Mouse (Mus musculus): ENCODE measurements around the gene Mcm5. TPM values are rescaled to one million over a fixed set of nuclear protein-coding genes. Genes with fewer than 3 reads are reported as not detected.

Gene Mcm5
- polyA plus RNA-seq, 1 experiment from 2014 or later = 191 TPM

DNA sequence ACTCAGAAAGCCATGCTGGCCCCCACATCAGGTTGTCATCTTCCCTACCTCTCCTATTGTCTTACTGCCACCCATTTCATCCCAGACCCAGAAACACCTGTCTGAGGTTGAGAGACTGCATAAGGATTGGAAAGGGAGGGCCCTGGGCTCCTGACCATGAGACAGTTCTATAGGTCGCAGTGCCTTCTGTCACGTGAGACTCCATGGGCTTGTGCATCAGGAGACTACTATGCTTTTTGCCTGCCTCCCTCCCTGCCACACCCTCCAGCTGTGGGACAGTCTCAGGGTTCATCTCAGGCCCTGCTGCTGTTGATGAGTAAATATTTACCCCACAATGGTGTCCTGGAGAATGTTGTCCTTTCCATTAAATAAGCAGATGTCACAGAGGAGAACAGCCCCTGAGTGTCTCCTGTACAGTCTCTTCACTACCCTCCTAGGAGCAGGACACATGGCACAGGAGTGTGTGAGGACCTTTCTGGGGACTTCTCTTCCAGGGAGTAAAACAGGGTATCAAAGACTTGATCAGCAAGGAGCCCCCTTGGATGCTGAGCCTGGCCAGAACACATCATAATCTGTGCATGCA is 46.5 kb downstream of the Mcm5 start:
- Histone ChIP-seq H3K4me2 (replicated peaks; ENCODE audit: low read depth, low read length) (no peak overlapping the region), H3K36me3 (ENCODE audit: insufficient read depth, low read length) (no peaks in the 10 kb centered on the region), H3K9ac (replicated peaks; ENCODE audit: low read length) (no peak overlapping the region), H3K9me3 (ENCODE audit: low read length) (no peaks in the 10 kb centered on the region), H3K4me3 (ENCODE audit: low read length) (no peak overlapping the region), H3K27ac (ENCODE audit: low read length) (no peak overlapping the region), H3K27me3 (ENCODE audit: insufficient read depth, low read length) (no peaks in the 10 kb centered on the region), H3K4me1 (ENCODE audit: insufficient read depth, low read length) (no peaks in the 10 kb centered on the region)
- 63% methylated on average over 2 of the region's 2 CpGs for WGBS
- ATAC-seq (ENCODE audit: low FRiP score, low TSS enrichment) = no peak

- Histone ChIP-seq H3K4me1 (ENCODE audit: insufficient read depth, low read length) (no peaks in the 10 kb centered on the region), H3K9me3 (ENCODE audit: low read length) (no peaks in the 10 kb centered on the region), H3K27me3 (ENCODE audit: insufficient read depth, low read length) (no peaks in the 10 kb centered on the region), H3K9ac (replicated peaks; ENCODE audit: low read length) (no peak overlapping the region), H3K27ac (ENCODE audit: low read length) (no peak overlapping the region), H3K36me3 (ENCODE audit: insufficient read depth, low read length) (no peaks in the 10 kb centered on the region), H3K4me3 (ENCODE audit: low read length) (no peak overlapping the region), H3K4me2 (replicated peaks; ENCODE audit: low read depth, low read length) (no peak overlapping the region)
- no peak for ATAC-seq (ENCODE audit: low FRiP score, low TSS enrichment)
- 40% methylated on average over 7 of the region's 7 CpGs for WGBS
Observed at GRCm38 (mm10) chr8:75157471-75158230, 48.3 kb downstream of the Mcm5 start.

DNA sequence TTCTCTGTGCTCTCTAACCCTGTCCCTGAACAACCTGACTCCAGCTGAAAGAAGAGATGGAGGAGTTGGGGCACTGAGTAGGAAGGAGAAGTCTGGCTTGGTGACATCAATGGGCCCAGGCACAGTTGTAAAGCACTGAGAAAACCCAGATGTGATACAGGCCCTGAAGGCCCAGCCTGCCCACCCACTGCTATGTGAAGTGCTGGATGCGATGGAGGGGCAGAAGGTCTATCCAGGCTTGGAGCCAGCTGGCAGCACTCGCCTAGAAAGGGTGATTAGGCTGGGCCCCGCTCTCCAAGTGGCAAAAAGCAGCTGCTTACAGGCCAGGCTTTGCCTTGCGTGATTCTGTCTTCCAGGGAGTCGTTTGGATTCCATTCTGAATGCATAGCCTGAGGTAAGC is 60.0 kb downstream of the Mcm5 start:
- ATAC-seq (ENCODE audit: low FRiP score, low TSS enrichment) = no peak; the same call in 1 of the 2 replicates
- no peaks in the 10 kb centered on the region for H3K4me1 ChIP-seq (ENCODE audit: insufficient read depth, low read length)
- no peak overlapping the region for H3K4me3 ChIP-seq (ENCODE audit: low read length)
- H3K9ac ChIP-seq (replicated peaks; ENCODE audit: low read length) = no peak overlapping the region
- no peaks in the 10 kb centered on the region for H3K9me3 ChIP-seq (ENCODE audit: low read length)
- 70% methylated on average over 5 of the region's 5 CpGs for WGBS
- H3K27me3 ChIP-seq (ENCODE audit: insufficient read depth, low read length) = no peaks in the 10 kb centered on the region
- H3K27ac ChIP-seq (ENCODE audit: low read length) = no peak overlapping the region
- no peak overlapping the region for H3K4me2 ChIP-seq (replicated peaks; ENCODE audit: low read depth, low read length)
- H3K36me3 ChIP-seq (ENCODE audit: insufficient read depth, low read length) = no peaks in the 10 kb centered on the region

GRCm38 (mm10) chr8:75172009-75172685 is 62.8 kb downstream of the Mcm5 start:
- Histone ChIP-seq H3K36me3 (ENCODE audit: insufficient read depth, low read length) (no peaks in the 10 kb centered on the region), H3K4me3 (ENCODE audit: low read length) (no peak overlapping the region), H3K9ac (replicated peaks; ENCODE audit: low read length) (no peak overlapping the region), H3K27me3 (ENCODE audit: insufficient read depth, low read length) (no peaks in the 10 kb centered on the region), H3K27ac (ENCODE audit: low read length) (no peak overlapping the region), H3K4me1 (ENCODE audit: insufficient read depth, low read length) (no peaks in the 10 kb centered on the region), H3K9me3 (ENCODE audit: low read length) (no peaks in the 10 kb centered on the region), H3K4me2 (replicated peaks; ENCODE audit: low read depth, low read length) (no peak overlapping the region)
- no peak for ATAC-seq (ENCODE audit: low FRiP score, low TSS enrichment)
- 69% methylated on average over 6 of the region's 6 CpGs for WGBS

Other genes starting within 250 kb of the Mcm5 start
- gene Isx, start 236.4 kb upstream of the Mcm5 start, polyA plus RNA-seq (2015; fragmentation: Nextera tagmentation; extraction: Ambion mirVana) = not detected in 2 replicates
- gene Hmgxb4, start 116.2 kb upstream of the Mcm5 start, polyA plus RNA-seq (2015; fragmentation: Nextera tagmentation; extraction: Ambion mirVana) = 33.8 and 45.4 TPM in 2 replicates
- gene Tom1, start 75.9 kb upstream of the Mcm5 start, polyA plus RNA-seq (2015; fragmentation: Nextera tagmentation; extraction: Ambion mirVana) = 33.8 and 35.7 TPM in 2 replicates
- gene Hmox1, start 15.9 kb upstream of the Mcm5 start, polyA plus RNA-seq (2015; fragmentation: Nextera tagmentation; extraction: Ambion mirVana) = 51.6 and 56.2 TPM in 2 replicates
- gene Rasd2, start 104.4 kb downstream of the Mcm5 start, polyA plus RNA-seq (2015; fragmentation: Nextera tagmentation; extraction: Ambion mirVana) = 2.1 and 2.3 TPM in 2 replicates